Mouse (Mus musculus) cerebellum, adult 11 months (tissue): ENCODE measurements around the gene Tspan9.

Experiments
- DNase-seq: peaks from one replicate; pipeline ENCODE4 v3.0.0; 2022

Gene Tspan9

DNA sequence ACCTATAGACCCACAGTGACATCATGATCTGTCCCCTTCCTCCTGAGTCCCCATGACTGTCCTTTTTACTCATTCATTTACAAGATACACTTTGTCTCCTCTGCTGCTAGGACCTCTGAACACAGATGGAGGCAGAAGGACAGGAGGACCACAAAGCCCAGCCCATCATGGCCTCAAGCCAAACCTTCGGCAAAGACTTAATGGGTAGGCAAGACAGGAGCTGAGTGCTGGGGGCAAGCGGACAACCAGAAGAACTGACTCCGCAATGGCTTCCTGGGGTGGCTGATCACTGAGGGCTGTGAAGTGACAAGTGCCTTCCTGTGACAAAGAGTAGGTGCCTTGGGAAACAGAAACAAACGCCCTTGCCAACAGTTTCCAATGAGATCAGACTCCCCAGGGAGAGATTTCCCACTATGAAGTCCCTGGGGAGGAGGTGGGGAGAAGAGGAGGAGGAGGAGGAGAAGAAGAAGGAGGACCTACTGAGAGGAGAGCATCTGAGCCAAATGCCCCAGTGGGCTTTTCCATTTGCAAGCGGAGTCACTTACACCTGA, 67.9 kb downstream of the Tspan9 start:
- DNase-seq: no peak

DNA sequence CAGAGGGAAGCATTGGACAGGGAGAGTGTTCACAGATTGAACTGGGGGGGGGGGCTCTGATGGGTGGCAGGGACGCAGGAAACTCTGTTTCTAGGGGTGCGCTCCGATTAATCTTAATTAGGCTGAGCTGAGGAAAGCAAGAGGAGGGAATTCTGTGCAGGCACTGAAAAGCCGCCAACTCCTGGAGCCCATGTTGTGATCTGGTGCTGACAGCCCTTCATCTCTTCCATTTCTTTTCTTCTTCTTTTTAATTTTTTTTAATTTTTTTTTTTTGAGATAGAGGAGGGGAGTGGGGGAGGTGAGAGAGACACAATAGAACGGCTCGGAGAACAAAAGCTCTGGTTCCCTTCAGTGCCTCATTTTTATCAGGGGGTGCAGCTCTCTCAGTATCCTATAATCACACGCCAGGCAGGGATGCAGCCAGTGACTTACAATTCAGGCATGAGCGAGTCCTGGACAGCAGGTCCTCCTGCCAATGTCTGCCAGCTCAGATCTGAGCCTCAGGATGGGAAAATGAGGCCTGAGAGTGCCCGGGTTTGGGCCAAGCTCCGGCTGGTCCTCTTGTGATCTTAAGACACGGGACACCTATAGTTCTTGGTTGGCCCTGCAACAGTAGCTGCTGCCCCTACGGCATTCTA, 72.4 kb downstream of the Tspan9 start:
- peak; percentile 63 for DNase-seq

DNA sequence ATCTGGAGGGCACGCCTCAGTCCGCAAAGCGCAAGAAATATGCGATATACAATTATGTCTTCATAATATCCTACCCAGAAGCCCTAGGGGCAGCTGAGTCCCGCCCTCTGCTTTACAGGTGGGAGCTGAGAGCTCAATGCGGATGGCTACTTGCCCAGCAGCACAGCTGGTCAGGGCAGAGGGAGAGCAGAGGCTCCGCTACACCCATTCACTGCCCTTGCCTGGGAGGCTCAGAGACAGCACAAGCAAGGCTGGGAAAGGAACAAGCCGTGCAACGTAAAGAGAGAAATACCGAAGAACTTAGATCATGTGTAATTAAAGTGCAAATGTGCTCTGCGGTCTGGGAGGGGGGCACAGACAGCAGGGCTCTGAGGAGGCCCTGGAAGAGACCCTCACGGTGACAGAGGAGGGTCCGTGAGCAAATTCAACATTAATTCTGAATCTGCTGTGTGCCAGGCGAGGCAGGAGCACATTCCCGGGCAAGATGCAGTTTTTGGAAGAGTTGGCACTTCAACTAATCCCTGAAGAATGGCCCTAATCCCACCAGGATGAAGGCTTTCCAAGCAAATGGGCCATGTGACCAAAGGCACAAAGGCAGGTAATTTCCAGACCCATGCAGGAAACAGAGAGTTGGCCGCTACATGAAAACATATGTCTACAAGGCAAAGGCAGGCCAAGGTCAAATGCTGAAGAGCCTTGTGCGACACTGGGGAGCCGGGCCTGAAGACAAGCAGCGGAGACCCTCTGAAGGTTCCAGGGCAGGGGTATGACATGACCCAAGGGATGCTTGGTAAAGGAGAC, 73.1 kb downstream of the Tspan9 start:
- peak; percentile 58 for DNase-seq

DNA sequence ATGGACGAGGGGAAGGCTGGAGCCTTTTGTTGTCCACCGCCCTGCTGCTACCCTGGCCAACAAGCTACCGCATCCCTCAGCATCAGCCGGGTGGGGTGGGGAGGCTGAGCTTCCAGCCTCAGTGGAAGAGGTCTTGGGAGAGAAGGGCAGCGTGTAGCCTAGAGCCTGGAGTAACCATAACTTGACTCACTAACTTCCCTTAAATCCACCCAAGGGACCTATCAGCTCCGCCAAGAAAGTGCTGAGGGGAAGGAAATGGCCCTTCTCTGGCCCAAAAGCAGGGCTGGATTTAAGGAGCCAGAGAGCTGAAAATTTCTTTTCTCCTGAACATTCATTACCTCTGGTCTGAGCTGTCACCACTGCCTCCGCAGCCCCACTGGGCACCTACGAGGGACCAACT, 75.2 kb downstream of the Tspan9 start:
- no peak for DNase-seq

DNA sequence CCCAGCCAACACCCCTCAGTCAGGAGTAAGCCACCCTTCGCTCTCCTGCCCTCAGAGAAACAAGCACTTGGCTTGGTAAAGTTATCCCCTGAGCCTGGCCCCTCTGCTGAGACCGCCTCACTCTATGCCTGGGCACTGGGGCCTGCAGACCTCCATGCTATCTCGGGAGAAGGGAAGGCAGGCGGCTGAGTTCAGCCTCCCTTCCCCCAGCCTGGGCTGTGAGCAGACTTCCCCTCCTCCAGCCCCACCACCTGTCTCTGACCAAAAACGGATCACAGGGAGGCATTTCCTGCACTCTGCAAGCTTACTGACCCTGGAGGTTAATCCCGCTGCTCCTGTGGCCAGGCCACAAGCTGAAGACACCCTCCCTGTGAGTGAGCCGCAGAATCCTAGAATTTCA, 77.4 kb downstream of the Tspan9 start:
- DNase-seq: peak; percentile 64

DNA sequence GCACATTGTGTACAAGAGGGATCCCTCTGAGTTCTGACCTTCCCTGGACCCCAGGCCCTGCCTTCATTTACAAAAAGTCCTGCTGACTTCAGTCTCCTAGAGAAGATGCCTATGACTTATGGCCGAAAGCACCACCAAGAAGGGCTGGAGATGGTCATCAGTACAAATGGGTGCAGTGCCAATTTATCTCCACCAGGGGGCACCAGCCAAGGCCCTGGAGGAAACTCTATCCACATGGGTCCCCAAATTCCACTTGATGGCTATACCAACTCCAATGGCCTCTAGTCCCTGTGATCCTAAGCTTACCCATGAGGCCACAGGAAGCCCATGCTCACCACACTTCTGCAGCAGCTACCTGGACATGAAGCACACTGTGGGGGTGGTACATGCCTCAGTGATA, 79.9 kb downstream of the Tspan9 start:
- peak; percentile 59 for DNase-seq

DNA sequence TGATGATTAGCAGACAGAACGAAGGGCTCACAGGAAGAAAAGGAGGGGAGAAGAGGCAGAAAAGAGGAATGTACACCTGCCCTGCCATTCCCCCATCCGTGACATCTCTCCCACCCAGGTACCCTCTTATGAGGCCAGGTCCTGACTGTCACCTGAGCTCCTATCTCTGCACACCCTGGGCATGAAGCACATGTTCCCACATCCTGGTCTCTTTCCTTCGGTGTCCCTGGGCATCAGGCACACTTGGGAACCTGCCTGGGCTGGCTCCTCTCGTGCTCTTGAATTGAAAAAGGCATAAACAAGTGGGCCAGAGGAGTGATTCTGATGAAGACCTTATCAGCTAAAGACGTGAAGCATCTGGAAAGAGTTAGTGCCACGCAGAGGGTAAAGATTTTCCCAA, 80.6 kb downstream of the Tspan9 start:
- DNase-seq: peak; percentile 50

DNA sequence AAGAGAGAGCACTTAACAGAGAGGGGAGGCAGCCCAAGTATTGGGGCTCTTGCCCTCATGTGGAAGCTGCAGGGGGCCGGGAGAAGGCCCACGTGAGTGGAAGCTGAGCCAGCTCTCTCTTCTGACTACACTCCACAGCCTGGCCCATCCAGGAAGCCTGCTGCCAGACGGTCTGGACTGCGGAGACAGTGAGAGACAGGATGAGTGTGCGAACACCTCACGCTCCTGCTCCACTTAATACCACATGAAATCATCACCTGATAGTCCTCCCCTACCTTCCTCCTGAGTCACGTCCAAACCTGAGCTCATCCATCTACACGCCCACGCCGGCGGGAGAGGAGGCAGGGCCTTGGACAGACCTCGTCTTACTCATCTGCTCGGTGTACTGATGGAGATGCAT, 81.2 kb downstream of the Tspan9 start:
- DNase-seq: peak; percentile 80

DNA sequence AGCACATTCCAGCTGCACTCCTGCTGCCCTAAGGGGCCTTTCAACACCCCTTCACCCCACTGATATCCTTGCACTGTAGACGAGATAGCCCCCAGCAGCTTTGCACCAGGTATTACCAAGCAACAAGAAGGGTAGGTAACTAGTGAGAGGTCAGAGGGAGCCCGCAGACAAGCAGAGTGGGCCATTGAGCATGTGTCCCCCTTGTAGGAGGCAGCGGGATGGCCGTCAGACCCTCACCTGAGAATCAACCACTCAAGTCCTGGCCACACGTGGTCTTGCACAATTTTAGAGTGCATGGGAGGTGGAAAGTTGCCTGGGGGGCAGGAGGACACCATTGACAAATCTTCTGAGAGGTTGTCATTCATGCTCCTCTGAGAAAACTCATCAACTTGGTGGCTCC, 82.1 kb downstream of the Tspan9 start:
- peak; percentile 30 for DNase-seq

DNA sequence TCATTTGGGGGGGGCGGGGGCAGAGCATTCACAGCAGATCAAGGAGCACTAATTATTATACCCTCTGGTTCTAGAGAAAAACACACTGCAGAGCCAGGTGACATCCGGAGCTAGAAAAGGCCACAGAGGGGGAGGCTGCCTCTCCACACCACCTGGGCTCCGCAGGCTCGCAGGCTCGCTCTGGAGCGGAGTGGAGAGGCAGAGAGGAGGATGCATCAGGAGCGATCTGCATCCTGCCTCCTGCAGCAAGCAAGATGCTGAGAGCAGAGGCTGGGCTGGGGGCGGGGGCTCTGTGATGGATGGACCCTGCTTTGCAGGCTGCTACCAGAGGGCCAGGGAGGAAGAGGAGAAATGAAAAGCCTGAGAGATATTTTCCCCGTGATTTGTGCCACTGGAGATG, 84.8 kb downstream of the Tspan9 start:
- peak; percentile 62 for DNase-seq

DNA sequence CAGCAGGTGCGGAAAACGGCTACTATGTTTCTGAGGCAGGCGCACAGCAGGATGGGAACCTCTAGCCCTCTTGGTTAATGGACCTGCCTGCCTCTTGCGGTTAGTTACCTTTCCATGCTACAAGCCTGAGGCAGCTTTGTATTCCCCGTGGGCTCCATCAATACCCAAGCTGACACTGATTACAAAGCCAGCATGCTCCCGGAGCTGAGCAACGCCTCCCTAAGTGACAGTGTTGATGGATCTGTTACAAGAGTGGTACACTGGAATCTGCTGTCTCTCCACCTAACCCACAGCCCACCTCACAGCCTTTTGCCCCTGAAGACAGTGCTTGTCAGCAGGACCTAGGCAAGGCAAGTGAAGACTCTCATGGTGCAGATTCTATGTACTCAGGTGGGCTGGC, 85.2 kb downstream of the Tspan9 start:
- peak; percentile 42 for DNase-seq

DNA sequence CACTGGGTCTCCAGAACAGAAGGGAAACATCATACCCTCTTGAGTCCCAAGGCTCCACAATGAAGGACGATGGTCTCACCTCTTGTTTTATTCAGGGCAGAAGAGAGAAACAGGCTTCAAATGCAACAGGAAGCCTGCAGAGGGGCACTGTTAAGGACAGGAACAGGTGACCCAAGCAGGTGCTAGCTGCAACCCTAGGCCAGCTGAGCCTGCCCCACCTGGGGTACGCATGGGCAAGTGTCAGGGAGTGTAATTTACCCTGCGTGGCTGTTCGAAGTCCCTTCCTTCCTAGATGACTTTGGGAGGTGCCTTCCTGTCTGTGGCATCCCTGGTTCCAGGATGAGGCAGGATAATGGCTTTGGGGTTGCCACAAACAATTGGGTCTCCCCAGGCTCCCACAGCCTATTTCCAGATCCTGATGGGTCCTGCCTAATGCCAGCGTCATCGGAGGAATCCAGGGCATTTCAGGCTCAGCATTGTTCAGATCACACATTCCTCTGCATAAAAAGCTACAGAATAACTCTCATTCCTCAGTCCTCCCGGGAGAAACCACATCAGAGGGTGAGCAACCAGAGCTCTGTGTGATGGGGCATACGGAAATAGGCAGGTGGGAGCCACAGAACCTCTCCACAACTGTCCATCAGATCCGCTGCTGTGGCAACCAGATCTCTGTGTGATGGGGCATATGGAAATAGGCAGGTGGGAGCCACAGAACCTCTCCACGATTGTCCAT, 90.2 kb downstream of the Tspan9 start:
- DNase-seq: no peak

DNA sequence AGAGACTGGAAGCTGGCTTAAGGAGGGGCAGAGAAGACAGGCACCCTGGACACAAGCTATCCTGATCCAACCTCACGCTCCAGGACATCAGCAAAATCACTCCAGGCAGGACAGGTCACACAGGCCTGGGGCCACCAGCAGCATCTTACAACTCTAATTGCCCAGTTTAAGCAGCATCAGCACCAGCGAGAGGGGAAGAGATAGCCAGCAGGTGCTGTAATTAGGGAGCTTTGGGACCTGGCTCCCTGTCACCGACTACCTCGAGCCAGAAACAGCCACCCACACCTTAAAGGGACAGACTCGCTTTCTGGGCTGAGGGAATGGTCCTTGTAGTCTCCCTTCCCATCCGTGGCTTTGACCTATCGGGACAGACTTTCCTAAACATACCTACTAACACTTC, 95.7 kb downstream of the Tspan9 start:
- peak; percentile 62 for DNase-seq

DNA sequence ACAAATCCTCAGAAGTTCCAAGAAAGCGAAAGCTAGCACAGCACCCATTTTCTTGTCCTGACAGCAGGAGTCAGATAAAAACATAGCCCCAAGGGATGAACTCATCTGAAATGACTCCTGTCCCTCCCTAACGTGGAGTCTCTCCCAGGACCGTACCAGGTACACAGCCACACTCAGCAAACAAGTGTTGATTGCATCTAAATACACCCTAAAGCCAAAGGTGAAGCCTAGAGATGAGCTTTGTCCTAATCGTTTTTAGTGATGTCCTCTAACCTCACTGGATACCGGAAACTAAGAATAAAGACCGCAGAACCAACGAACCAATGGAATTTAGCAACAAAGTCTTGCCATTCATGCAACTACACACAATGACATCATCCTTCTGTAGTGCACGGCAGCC, 96.2 kb downstream of the Tspan9 start:
- DNase-seq: no peak

DNA sequence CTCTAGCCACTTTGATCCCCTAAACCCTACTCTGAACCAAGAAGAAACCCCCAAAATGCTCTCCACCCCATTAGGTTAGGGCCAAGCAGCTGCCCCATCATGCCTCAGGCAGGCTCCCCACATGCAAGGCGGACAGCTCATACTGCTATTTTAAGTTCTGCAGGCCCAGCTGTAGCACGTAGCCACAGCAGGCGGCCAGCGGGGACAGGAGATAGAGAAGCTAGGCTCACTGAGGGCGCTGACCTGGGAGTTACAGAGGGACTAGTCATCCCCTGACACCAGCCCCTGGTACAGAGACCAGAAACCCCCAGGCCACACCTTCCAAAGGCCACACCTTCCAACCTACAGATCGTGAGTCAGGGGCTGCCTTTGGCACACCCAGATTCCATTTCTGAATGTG, 96.6 kb downstream of the Tspan9 start:
- no peak for DNase-seq

DNA sequence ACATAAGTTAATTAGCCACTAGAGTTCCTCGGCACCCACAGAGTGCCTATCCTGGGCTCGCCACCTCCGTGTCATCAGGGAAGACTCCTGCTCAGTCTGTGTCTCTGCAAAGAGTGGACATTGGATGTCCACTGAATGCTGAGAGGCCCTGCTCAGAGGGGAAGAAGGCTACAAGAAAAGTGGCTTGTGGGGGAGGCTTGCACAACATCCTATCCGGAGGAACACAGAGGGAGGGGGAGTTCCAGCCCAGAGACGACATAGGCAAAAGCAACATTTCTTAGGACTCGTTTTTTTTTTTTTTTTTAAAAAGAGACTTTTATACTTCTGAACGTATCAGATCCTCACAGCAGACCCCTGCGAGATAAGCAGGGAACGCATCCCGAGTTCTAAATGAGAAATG, 98.7 kb downstream of the Tspan9 start:
- no peak for DNase-seq

DNA sequence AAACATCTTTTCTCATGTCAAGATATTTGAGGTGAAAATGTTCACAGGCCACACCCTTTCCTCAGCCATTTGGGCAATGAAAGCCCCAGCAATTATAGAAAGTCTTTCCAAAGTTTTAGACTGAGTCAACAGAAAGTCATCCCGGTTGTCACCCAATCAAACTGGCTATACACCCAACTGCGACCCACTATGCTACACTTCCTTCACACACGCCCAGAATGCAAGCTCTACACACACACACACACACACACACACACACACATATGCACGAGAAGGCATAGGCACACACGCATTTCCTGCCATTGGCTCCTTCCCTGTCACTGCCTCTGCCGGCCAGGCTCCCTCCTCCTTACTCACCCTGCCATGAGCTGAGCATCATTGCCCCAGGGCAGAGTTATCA, 99.9 kb downstream of the Tspan9 start:
- no peak for DNase-seq

DNA sequence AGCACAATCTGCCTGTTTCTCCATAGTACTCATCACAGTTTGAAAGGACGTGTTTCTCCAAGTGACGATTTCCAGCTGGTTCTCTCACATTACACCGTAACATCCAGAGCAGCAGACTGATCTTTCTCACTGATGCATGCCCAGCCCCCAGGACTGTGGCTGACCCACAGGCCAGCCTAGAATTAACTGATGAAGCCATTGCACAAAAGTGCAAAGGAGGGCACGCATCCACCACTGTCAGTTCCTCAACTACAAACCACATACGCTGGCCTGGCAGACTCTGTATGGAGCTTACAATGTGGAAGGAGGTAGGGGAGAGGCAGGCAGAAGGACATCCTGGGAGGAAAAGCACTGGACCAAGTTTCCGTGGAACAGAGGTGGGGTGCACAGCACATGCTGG, 101.6 kb downstream of the Tspan9 start:
- DNase-seq: no peak

DNA sequence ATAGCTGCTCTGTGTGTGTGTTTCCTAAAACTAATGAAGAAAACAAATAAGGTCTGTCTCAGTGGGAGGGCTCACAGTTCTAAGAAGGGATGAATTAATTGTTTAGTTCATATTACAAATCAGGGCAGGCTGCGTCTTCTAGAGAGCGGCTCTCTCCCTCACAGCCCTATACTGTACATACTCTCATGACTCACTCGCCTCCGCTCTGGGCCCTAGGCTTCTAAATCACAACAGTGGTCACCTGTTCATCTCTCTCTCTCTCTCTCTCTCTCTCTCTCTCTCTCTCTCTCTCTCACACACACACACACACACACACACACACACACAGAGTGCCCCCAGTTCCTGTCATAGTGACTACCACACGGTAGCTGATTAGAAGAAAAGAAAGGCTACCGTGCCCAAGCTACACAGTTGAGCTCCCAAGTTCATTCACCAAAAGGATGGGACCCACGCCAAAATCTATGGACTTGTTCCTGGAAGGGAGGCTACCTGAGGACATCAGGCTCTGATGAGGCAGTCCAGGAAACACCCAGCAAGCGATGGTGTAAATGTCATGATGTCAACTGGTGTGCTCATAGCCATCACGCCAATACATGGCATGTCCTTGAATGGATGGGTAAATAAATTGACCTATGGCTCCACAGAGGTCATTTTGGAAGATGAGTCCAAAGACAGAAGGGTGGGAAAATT, 104.2 kb downstream of the Tspan9 start:
- DNase-seq: no peak

DNA sequence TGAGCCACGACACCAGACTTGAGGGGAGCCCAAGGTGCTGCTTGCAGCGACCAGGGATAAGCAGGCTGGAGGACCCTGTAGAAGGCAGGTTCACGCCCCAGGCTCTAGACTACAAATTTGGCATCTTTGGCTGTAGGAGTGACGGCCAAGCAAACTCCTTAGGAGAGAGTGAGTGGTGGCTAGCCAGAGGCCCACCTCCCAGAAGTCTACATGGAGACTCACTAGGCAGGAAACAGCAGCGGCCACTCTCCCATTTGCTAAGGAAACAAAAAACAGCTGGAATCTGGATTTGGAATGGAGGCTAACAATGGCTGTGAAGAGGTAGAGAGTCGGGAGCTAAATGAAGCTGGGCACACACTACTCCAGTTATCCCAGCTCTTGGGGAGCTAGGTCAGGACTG, 104.8 kb downstream of the Tspan9 start:
- DNase-seq: no peak

DNA sequence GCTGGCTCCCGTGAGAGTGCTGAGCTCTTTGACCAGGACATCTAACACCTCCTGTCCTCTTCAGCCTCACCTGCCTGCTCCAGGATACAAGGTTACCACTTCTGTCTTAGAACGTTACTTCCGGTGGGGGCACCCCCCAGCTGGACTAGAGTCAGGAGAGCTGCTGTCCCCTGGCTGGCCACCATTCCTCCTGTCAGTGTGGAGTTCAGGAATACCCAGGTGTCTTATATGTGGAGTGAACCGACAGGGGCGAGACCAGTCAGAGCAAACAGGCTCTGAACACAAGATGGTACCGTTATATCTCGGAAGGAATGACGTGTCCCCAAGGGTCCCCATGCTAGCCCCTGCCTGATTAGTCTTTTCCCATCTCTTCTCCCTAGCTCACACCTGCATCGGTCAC, 106.8 kb downstream of the Tspan9 start:
- DNase-seq: no peak

DNA sequence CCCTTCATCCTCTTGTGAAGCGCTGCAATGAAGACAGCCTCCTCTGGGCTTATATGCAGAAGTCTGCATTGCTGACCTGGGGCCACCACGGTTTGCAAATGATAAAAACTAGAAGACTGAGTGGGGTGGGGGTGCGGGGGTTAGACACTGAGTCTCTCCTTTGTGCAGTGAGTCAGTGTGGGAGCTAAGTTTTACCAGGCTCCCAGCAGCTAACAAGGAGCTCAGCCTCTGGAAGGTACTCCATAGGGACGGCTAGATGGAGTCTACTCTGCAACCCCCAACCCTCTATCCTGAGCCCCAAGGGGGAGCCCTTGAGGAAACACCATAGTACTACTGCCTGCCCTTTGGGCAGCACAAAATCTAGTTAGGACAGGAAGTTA, 107.5 kb downstream of the Tspan9 start:
- DNase-seq: no peak

DNA sequence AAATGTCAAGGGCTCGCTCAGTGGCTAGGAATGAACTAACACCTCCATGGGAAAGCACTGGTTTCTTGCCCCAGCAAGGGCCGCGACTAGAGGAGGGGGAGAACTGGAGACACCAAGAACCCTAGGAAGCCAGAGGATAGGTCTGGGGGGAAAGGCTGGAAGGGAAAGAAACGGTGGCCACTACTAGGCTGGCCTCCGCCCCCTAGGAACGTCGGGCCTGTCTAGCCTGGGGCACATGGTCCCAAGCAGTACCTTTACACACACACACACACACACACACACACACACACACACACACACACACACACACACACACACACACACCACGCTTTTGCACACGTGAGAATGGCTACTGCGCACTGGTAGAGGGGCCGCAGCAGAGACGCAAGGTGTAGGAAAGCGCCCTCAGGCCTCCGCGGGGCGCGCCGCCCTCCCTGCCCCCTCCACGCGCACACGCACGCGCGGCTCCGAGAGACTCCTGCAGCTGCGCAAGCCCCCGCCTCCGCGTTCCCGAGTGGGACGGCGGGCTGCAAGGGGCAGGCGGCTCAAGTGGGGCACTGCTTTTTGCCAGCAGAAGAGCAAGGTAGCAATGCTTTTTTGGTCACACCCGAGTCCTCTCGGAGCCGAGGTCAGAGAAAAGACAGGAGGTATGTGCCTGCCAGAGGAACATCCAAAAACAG, 108.0 kb downstream of the Tspan9 start:
- peak; percentile 77 for DNase-seq
